ENCODE assay signal across 21 mouse cellular contexts in the genomic region with DNA sequence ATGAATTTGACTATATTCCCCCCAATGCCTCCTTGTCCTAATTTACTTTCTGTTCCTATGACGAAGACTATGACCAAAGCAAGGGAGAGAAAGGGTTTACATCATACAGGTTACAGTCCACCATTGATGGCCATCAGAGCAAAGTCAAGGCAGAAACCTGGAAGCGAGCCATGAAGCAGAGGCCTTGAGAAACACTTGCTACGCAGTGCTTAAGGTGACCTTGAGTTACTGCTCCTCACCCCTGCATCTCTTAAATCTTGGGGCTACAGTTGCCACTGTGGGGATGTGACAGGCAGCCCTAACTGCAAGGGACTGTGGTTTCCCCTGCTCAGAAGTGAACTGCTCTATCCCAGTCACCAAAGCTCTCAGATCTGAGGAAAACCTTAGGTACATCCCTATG.
"Had no signal": no experiment of that assay in that cellular context is flagged by ENCODE, and none has a peak within 500 bp of the region (broad histone marks: within the 10 kb centered on the region; RNA-seq: fewer than 3 reads in every experiment).

No protein-coding gene starts in this region.

- H3K36me3 ChIP-seq: lung, embryonic 15.5 days; midbrain, embryonic 13.5 days; midbrain, embryonic 15.5 days; neural tube, embryonic 13.5 days; neural tube, embryonic 15.5 days; stomach, embryonic 15.5 days had no signal

- H3K9ac ChIP-seq: lung, embryonic 15.5 days; midbrain, embryonic 13.5 days; midbrain, embryonic 15.5 days; neural tube, embryonic 13.5 days; neural tube, embryonic 15.5 days; stomach, embryonic 15.5 days had no signal

- H3K27ac ChIP-seq: lung, embryonic 15.5 days; macrophage; midbrain, embryonic 13.5 days; midbrain, embryonic 15.5 days; neural tube, embryonic 15.5 days had no signal

- H3K27me3 ChIP-seq: lung, embryonic 15.5 days; midbrain, embryonic 13.5 days; midbrain, embryonic 15.5 days; neural tube, embryonic 13.5 days; neural tube, embryonic 15.5 days; stomach, embryonic 15.5 days had no signal

- H3K4me2 ChIP-seq: lung, embryonic 15.5 days; midbrain, embryonic 11.5 days; midbrain, embryonic 13.5 days; midbrain, embryonic 15.5 days; neural tube, embryonic 13.5 days; neural tube, embryonic 15.5 days had no signal

- H3K4me3 ChIP-seq: lung, embryonic 15.5 days; megakaryocyte, embryonic 14.5 days; midbrain, embryonic 13.5 days; midbrain, embryonic 15.5 days; myocyte; neural tube, embryonic 13.5 days; neural tube, embryonic 15.5 days had no signal

- ATAC-seq: lung, postnatal 0 days; midbrain, embryonic 13.5 days; midbrain, embryonic 15.5 days had no signal

- DNase-seq: lung, adult 2 months; lung, postnatal 14 days; lung, postnatal 36 days; retina, postnatal 1 day; right cerebral cortex, adult 18-20 months; right cerebral cortex, postnatal 25 days; right cerebral cortex, postnatal 4 days; thymus, adult 2 months; thymus, postnatal 25 days; thymus, postnatal 4 days had no signal

- H3K9me3 ChIP-seq: lung, embryonic 15.5 days; midbrain, embryonic 13.5 days; midbrain, embryonic 15.5 days; neural tube, embryonic 13.5 days; neural tube, embryonic 15.5 days; stomach, embryonic 15.5 days had no signal
